20 mouse cellular contexts compared by ENCODE assay signal in the genomic region with DNA sequence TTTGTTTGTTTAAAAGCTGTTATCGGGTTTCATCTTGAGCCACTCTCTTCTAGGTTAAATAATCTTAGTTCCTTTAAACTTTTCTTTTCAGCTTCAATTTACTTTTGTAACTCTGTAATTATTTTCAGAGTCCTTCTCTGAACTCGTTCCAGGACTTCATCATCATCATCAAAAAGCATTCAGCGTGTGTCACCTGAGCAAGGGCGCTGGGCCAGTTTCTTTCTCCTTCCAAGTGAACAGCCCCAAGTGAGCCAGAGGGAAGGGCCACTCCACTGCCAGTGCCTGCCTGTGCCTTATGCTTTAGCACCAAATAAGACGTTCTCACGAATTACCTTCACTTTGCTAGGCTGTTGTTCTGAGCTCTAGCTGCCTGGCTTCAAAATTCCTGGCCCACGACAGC.
A peak's percentile ranks its signal among the peaks of the same experiment; 100 is the strongest.
DNase-seq lines count a peak whose midpoint lies in the region; ATAC-seq and TF ChIP-seq lines count a peak whose summit lies in the region.
"Had no signal": no experiment of that assay in that cellular context is flagged by ENCODE, and none has a peak within 500 bp of the region (broad histone marks: within the 10 kb centered on the region; RNA-seq: fewer than 3 reads in every experiment).

No protein-coding gene starts in this region.

- no peak for ATAC-seq in liver, postnatal 0 days
- no peak for ATAC-seq in stomach, postnatal 0 days (ENCODE audit: low FRiP score, low TSS enrichment)
- ATAC-seq: forebrain, embryonic 16.5 days had no signal

- H3K27ac ChIP-seq in kidney, adult 2 months (ENCODE audit: insufficient read depth, low read depth, low read length) = peak overlapping the region; percentile 41; the same call in 1 of the 2 replicates
- H3K27ac ChIP-seq in liver, adult 2 months (replicated peaks; ENCODE audit: insufficient read depth, low read depth, low read length) = no peak overlapping the region
- H3K27ac ChIP-seq in liver, postnatal 0 days (ENCODE audit: low read depth) = no peak overlapping the region
- no peak overlapping the region for H3K27ac ChIP-seq in stomach, postnatal 0 days (replicated peaks)
- H3K27ac ChIP-seq: embryonic facial prominence, embryonic 15.5 days; forebrain, embryonic 12.5 days had no signal

- no peaks in the 10 kb centered on the region for H3K27me3 ChIP-seq in kidney, adult 2 months (replicated peaks; ENCODE audit: control insufficient read depth, insufficient read depth, low read length)
- no peaks in the 10 kb centered on the region for H3K27me3 ChIP-seq in liver, adult 2 months (ENCODE audit: control insufficient read depth, insufficient read depth, low read length)
- 0 out of 2 replicates have a peak, but pooled peaks cover 2% of the 10 kb centered on the region for H3K27me3 ChIP-seq in liver, postnatal 0 days (ENCODE audit: insufficient read depth, low read length)
- H3K27me3 ChIP-seq in stomach, postnatal 0 days (ENCODE audit: control insufficient read depth, insufficient read depth, low read length) = no peaks in the 10 kb centered on the region

- 45% methylated on average over 7 of the region's 7 CpGs for WGBS in kidney, adult 2 months
- 41% methylated on average over 7 of the region's 7 CpGs for WGBS in liver, adult 2 months
- 64% methylated on average over 7 of the region's 7 CpGs for WGBS in liver, postnatal 0 days (ENCODE audit: insufficient replicate concordance)
- WGBS in stomach, postnatal 0 days = 31% methylated on average over 7 of the region's 7 CpGs

- H3K9ac ChIP-seq in liver, adult 2 months (ENCODE audit: low read depth, low read length) = no peak overlapping the region
- no peak overlapping the region for H3K9ac ChIP-seq in liver, postnatal 0 days (replicated peaks)
- no peak overlapping the region for H3K9ac ChIP-seq in stomach, postnatal 0 days (ENCODE audit: low read length)
- H3K9ac ChIP-seq: embryonic facial prominence, embryonic 15.5 days; forebrain, embryonic 12.5 days; heart, embryonic 12.5 days had no signal

- H3K36me3 ChIP-seq in kidney, adult 2 months (ENCODE audit: control insufficient read depth, insufficient read depth, low read length) = no peaks in the 10 kb centered on the region
- H3K36me3 ChIP-seq in liver, adult 2 months (ENCODE audit: control insufficient read depth, insufficient read depth, low read length) = no peaks in the 10 kb centered on the region; the same call in 1 of the 2 replicates
- H3K36me3 ChIP-seq in liver, postnatal 0 days (replicated peaks; ENCODE audit: insufficient read depth, low read length) = no peaks in the 10 kb centered on the region
- H3K36me3 ChIP-seq in stomach, postnatal 0 days (ENCODE audit: control insufficient read depth, insufficient read depth, low read length) = no peaks in the 10 kb centered on the region
- H3K36me3 ChIP-seq: embryonic facial prominence, embryonic 15.5 days; forebrain, embryonic 12.5 days; heart, embryonic 12.5 days had no signal

- no peaks in the 10 kb centered on the region for H3K9me3 ChIP-seq in liver, postnatal 0 days (ENCODE audit: low read length)
- H3K9me3 ChIP-seq in stomach, postnatal 0 days (ENCODE audit: control insufficient read depth, low read length) = no peaks in the 10 kb centered on the region
- H3K9me3 ChIP-seq: embryonic facial prominence, embryonic 15.5 days; forebrain, embryonic 12.5 days; heart, embryonic 12.5 days had no signal

- TF ChIP-seq POLR2A in kidney, adult 2 months (IDR thresholded peaks at IDR 0.05; ENCODE audit: low read depth, low read length) = no peak
- no peak for TF ChIP-seq POLR2A in liver, adult 2 months (IDR thresholded peaks at IDR 0.05; ENCODE audit: extremely low read depth, insufficient read depth, low read length)

- TF ChIP-seq EP300 in liver, postnatal 0 days (IDR thresholded peaks at IDR 0.05; ENCODE audit: low read depth) = no peak
- TF ChIP-seq EP300 in stomach, postnatal 0 days (optimal IDR thresholded peaks at IDR 0.05) = no peak

- DNase-seq in kidney, adult 2 months = peak; percentile 51
- DNase-seq in kidney, postnatal 10 days = no peak
- peak; percentile 61 for DNase-seq in liver, adult 2 months (ENCODE audit: extremely low read depth, low read depth, low spot score)
- no peak for DNase-seq in liver, postnatal 0 days
- peak; percentile 12 for DNase-seq in urinary bladder, postnatal 14 days (ENCODE audit: low spot score)
- no peak for DNase-seq in urinary bladder, adult 2 months (ENCODE audit: low spot score)
- peak; percentile 18 for DNase-seq in stomach, postnatal 0 days (ENCODE audit: low spot score)
- no peak for DNase-seq in thymus, adult 18-20 months
- DNase-seq: adrenal gland, adult 2 months; adrenal gland, postnatal 25 days; cerebellum, adult 18-20 months; cerebellum, adult 9-11 months; cerebellum, postnatal 36 days; gastrocnemius, postnatal 14 days; heart, postnatal 36 days had no signal

- no peak overlapping the region for H3K4me3 ChIP-seq in kidney, adult 2 months (ENCODE audit: insufficient read depth, low read depth, low read length)
- H3K4me3 ChIP-seq in liver, adult 2 months (ENCODE audit: insufficient read depth, low read depth, low read length) = no peak overlapping the region
- no peak overlapping the region for H3K4me3 ChIP-seq in liver, postnatal 0 days (ENCODE audit: low read depth, low read length)
- no peak overlapping the region for H3K4me3 ChIP-seq in stomach, postnatal 0 days (ENCODE audit: low read depth, low read length)
- H3K4me3 ChIP-seq: embryonic facial prominence, embryonic 15.5 days; erythroblast, embryonic 14.5 days; forebrain, embryonic 12.5 days; heart, embryonic 12.5 days had no signal

- H3K4me2 ChIP-seq in liver, postnatal 0 days (ENCODE audit: low read depth, low read length) = no peak overlapping the region
- no peak overlapping the region for H3K4me2 ChIP-seq in stomach, postnatal 0 days (replicated peaks; ENCODE audit: low read depth)
- H3K4me2 ChIP-seq: embryonic facial prominence, embryonic 15.5 days; forebrain, embryonic 12.5 days; heart, embryonic 12.5 days had no signal

- H3K4me1 ChIP-seq in kidney, adult 2 months (ENCODE audit: control insufficient read depth, insufficient read depth, low read length) = peaks cover 8% of the 10 kb centered on the region; the same call in 1 of the 2 replicates
- peaks cover 5% of the 10 kb centered on the region; the same call in 1 of the 2 replicates for H3K4me1 ChIP-seq in liver, adult 2 months (ENCODE audit: control insufficient read depth, insufficient read depth, low read length)
- H3K4me1 ChIP-seq in liver, postnatal 0 days (ENCODE audit: insufficient read depth) = no peaks in the 10 kb centered on the region
- no peaks in the 10 kb centered on the region for H3K4me1 ChIP-seq in stomach, postnatal 0 days (replicated peaks; ENCODE audit: control insufficient read depth, insufficient read depth)
- H3K4me1 ChIP-seq: embryonic facial prominence, embryonic 15.5 days; forebrain, embryonic 12.5 days; heart, embryonic 12.5 days had no signal

- H3K79me2 ChIP-seq in liver, adult 2 months (ENCODE audit: control insufficient read depth, insufficient read depth, low read length) = no peaks in the 10 kb centered on the region

- TF ChIP-seq CTCF in kidney, adult 2 months (conservative IDR thresholded peaks at IDR 0.05; ENCODE audit: insufficient read depth, insufficient read length, low read depth, low read length) = no peak
- TF ChIP-seq CTCF in liver, adult 2 months (IDR thresholded peaks at IDR 0.05; ENCODE audit: low read depth, low read length) = no peak
- TF ChIP-seq CTCF in liver, postnatal 0 days (IDR thresholded peaks at IDR 0.05; ENCODE audit: low read depth) = no peak
- no peak for TF ChIP-seq CTCF in stomach, postnatal 0 days (IDR thresholded peaks at IDR 0.05; ENCODE audit: low read depth)

Comparison
In these comparisons a context has a peak if more than half of its experiments do, and no peak if none do; other contexts are left out.
1. DNase-seq: peak in kidney, adult 2 months (single experiment), liver, adult 2 months (single experiment), urinary bladder, postnatal 14 days (single experiment) and stomach, postnatal 0 days (single experiment); none in kidney, postnatal 10 days (single experiment), liver, postnatal 0 days (single experiment), urinary bladder, adult 2 months (single experiment) and thymus, adult 18-20 months (0 of 2).